Mouse (Mus musculus) cerebellum, adult 18-20 months (tissue): ENCODE measurements at regions not wholly inside any gene's neighbourhood (a gene's known extent, or its start where the extent isn't known, plus 50 kb on each side); places are given as distances from the start of the nearest gene placed in this dataset.

Experiments
- DNase-seq, 2 experiments: peaks; one replicate each; pipeline ENCODE4 v3.0.0; 2021

- peak; percentile 51 to 52 for DNase-seq
Observed at GRCm38 (mm10) chr12:107047059-107047531, 441.3 kb upstream of the 3110018I06Rik start.

GRCm38 (mm10) chr12:107050891-107051635 is 437.4 kb upstream of the 3110018I06Rik start:
- DNase-seq, result no peak

GRCm38 (mm10) chr12:107052136-107052535 is 436.3 kb upstream of the 3110018I06Rik start:
- DNase-seq, result no peak

GRCm38 (mm10) chr12:107056553-107056952 is 431.9 kb upstream of the 3110018I06Rik start:
- DNase-seq, result no peak

GRCm38 (mm10) chr12:107060514-107060913 is 427.9 kb upstream of the 3110018I06Rik start:
- DNase-seq, result peak; percentile 72 to 79

- DNase-seq, result no peak
Observed at GRCm38 (mm10) chr12:107067346-107067745, 421.1 kb upstream of the 3110018I06Rik start.

GRCm38 (mm10) chr12:107082541-107082940 is 405.9 kb upstream of the 3110018I06Rik start:
- no peak for DNase-seq

- DNase-seq, result no peak
Observed at GRCm38 (mm10) chr12:107085058-107085905, 403.1 kb upstream of the 3110018I06Rik start.

- peak; percentile 11 to 29 for DNase-seq
Observed at GRCm38 (mm10) chr12:107085906-107086655, 402.4 kb upstream of the 3110018I06Rik start.

- DNase-seq, result peak; percentile 26 to 37
Observed at GRCm38 (mm10) chr12:107092151-107092550, 396.3 kb upstream of the 3110018I06Rik start.

GRCm38 (mm10) chr12:107093326-107093725 is 395.1 kb upstream of the 3110018I06Rik start:
- DNase-seq, result peak; percentile 75 to 86

GRCm38 (mm10) chr12:107095409-107095808 is 393.0 kb upstream of the 3110018I06Rik start:
- DNase-seq, result no peak

- no peak for DNase-seq
Observed at GRCm38 (mm10) chr12:107104570-107104969, 383.9 kb upstream of the 3110018I06Rik start.

- no peak for DNase-seq
Observed at GRCm38 (mm10) chr12:107105017-107105416, 383.4 kb upstream of the 3110018I06Rik start.

GRCm38 (mm10) chr12:107111908-107112770 is 376.3 kb upstream of the 3110018I06Rik start:
- DNase-seq, result no peak

GRCm38 (mm10) chr12:107118364-107118763 is 370.1 kb upstream of the 3110018I06Rik start:
- no peak for DNase-seq

- no peak for DNase-seq
Observed at GRCm38 (mm10) chr12:107119076-107119475, 369.4 kb upstream of the 3110018I06Rik start.

GRCm38 (mm10) chr12:107120486-107121186 is 367.8 kb upstream of the 3110018I06Rik start:
- DNase-seq, result no peak

- no peak for DNase-seq
Observed at GRCm38 (mm10) chr12:107121990-107122389, 366.4 kb upstream of the 3110018I06Rik start.

- no peak for DNase-seq
Observed at GRCm38 (mm10) chr12:107123661-107124060, 364.8 kb upstream of the 3110018I06Rik start.

- no peak for DNase-seq
Observed at GRCm38 (mm10) chr12:107124263-107124885, 364.1 kb upstream of the 3110018I06Rik start.
